ENCODE assay signal across 11 mouse cellular contexts in genomic region chr3:18906210-18906609, GRCm38 (mm10).
"Had no signal": no experiment of that assay in that cellular context is flagged by ENCODE, and none has a peak within 500 bp of the region (broad histone marks: within the 10 kb centered on the region; RNA-seq: fewer than 3 reads in every experiment).

No protein-coding gene starts in this region.

- H3K9me3 ChIP-seq: limb, embryonic 15.5 days; liver, embryonic 13.5 days; midbrain, embryonic 12.5 days; neural tube, embryonic 15.5 days had no signal

- ATAC-seq: intestine, postnatal 0 days had no signal

- H3K9ac ChIP-seq: limb, embryonic 15.5 days; liver, embryonic 13.5 days; midbrain, embryonic 12.5 days; neural tube, embryonic 15.5 days had no signal

- H3K4me1 ChIP-seq: limb, embryonic 15.5 days; liver, embryonic 13.5 days; midbrain, embryonic 12.5 days; neural tube, embryonic 15.5 days had no signal

- H3K4me3 ChIP-seq: left cerebral cortex, adult 2 months; limb, embryonic 15.5 days; liver, embryonic 13.5 days; midbrain, embryonic 12.5 days; myocyte; neural tube, embryonic 15.5 days had no signal

- H3K4me2 ChIP-seq: limb, embryonic 15.5 days; liver, embryonic 13.5 days; midbrain, embryonic 12.5 days; neural tube, embryonic 15.5 days had no signal

- DNase-seq: kidney, adult 8-10 months; kidney, postnatal 25 days; liver, embryonic 13.5 days; lung, adult 18-20 months; thymus, postnatal 4 days had no signal

- H3K27me3 ChIP-seq: limb, embryonic 15.5 days; liver, embryonic 13.5 days; midbrain, embryonic 12.5 days; neural tube, embryonic 15.5 days had no signal

- H3K27ac ChIP-seq: left cerebral cortex, adult 2 months; limb, embryonic 15.5 days; liver, embryonic 13.5 days; midbrain, embryonic 12.5 days; neural tube, embryonic 15.5 days had no signal

- H3K36me3 ChIP-seq: limb, embryonic 15.5 days; liver, embryonic 13.5 days; midbrain, embryonic 12.5 days; neural tube, embryonic 15.5 days had no signal
